Mouse (Mus musculus) cerebellum, adult 8-10 months (tissue): ENCODE data around the gene Ltc4s.

Source experiments
- DNase-seq: peaks from one replicate; pipeline ENCODE4 v3.0.0; 2022

The Ltc4s gene

GRCm38 (mm10) chr11:50238324-50238723 lies at the start of gene Ltc4s:
Gene Ltc4s, minus strand, starts transcription at chr11:50238616.
- no peak for DNase-seq

- DNase-seq, result no peak
Observed at GRCm38 (mm10) chr11:50286428-50286827, 48.0 kb upstream of the Ltc4s start.

- no peak for DNase-seq
Observed at GRCm38 (mm10) chr11:50285696-50286095, 47.3 kb upstream of the Ltc4s start.

DNA sequence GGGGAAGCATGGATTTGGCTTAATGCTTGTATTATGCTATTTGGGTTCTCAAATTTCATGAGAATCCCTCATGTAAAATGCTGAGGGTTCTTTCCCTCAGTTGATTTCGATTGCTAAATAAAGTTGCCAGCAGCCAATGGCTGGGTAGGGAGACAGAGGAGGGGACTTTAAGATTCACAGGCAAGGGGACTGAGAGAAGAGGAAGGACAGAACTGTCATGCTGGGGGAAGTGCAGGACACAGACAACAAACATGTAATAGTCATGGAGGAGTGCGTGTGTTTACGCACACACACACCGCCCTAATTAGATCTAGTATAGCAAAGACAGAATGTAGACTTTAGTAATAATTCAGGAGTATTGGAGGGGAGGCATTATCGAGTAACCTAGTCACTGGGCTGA lies 46.8 kb upstream of the Ltc4s start:
- DNase-seq, result no peak

GRCm38 (mm10) chr11:50280053-50280452 lies 41.6 kb upstream of the Ltc4s start:
- DNase-seq, result no peak

- no peak for DNase-seq
Observed at GRCm38 (mm10) chr11:50279005-50279404, 40.6 kb upstream of the Ltc4s start.

DNA sequence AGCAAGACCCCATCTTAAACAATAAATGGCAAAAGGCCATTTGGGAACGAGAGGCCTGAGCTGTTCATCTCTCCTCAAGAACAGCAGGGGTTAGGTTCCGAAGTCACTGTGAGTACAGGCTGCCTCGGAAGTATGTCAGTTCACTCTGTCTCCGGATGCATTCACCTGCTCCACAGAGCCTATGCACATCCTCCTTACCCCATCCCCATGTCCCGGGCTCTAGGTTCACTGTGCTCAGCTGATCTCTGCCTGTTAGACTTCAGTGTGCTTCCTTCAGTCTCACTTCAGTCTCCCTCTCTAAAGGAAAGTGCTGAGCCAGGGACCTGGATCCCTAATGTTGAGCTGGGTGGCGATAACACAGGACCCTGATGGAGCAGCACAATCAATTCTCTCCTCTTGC lies 39.3 kb upstream of the Ltc4s start:
- DNase-seq, result no peak

DNA sequence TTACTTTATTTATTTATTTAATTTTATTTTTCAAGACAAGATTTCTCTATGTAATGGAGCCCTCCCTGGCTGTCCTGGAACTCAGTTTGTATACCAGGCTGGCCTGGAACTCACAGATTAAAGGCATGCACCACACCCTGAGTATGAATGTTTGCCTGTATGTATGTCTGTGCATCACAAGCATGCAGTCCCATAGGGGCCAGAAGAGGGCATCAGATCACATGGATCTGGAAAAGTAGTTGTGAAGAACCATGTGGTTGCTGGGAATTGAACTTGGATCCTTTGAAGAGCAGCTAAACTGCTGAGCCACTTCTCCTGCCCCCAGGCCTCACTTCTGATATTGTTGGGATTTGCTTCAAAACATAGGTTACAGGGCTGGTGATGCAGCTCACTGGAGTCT lies 38.6 kb upstream of the Ltc4s start:
- no peak for DNase-seq

- no peak for DNase-seq
Observed at GRCm38 (mm10) chr11:50275568-50276151, 37.2 kb upstream of the Ltc4s start.

DNA sequence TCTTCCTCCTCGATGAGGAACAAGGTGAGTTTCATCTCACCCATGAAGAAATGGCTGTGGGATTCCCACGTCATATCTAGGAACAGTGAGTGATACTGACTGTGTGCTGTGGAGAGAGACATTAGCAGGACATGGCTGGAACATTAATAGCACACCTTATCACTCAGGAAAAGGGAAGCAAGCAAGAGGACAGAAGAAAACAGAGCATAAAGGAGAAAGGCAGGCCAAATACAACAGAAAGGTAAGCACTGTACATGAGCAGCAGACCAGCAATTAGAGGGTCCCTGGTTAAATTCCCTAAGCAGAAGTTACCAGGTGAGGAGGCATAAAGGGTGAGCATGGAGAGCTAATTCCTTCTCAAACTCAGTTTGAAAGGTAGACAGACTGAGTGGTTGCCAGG lies 36.7 kb upstream of the Ltc4s start:
- no peak for DNase-seq

GRCm38 (mm10) chr11:50272819-50273218 lies 34.4 kb upstream of the Ltc4s start:
- DNase-seq, result no peak

GRCm38 (mm10) chr11:50269885-50270284 lies 31.5 kb upstream of the Ltc4s start:
- DNase-seq, result no peak

- no peak for DNase-seq
Observed at GRCm38 (mm10) chr11:50269163-50269562, 30.7 kb upstream of the Ltc4s start.

DNA sequence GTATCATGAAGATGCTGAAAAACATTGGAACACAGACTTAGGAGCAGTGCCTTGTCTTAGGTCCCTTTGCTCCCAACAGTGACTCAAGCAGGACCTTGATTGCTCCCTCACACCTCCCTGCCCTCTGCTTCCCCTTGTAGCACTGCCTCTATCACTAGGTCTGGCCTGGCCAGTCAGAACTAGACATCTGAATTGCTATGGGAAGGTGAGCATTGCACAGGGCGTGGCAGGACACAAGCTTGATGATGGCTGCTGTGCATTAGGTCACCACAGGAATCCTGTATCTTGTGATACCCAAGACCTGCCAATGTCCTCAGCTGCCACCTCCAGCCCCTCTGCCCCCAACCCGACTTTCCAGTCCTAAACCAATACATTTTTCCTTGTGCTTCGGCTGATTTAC lies 28.6 kb upstream of the Ltc4s start:
- DNase-seq, result no peak

DNA sequence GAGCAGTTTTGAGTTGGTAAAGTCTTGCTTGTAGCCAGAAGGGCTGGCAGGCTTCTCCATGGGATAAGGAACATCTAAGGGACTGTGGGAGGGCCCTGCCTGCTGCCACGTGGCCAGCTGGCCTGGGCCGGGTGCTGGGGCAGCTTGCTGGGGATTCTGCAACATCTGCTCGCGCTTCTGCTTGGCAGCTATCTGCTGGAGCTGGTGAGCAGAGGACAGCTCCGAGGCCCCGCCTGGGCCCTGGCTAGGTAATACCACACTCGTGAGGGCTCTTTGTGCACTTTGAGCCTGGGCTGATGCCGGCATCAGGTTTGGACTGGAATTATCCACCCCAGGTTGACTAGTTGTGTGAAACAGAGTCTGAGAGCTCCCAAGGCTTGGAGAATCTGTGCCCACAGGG lies 27.5 kb upstream of the Ltc4s start:
- no peak for DNase-seq

- DNase-seq, result no peak
Observed at GRCm38 (mm10) chr11:50263198-50263597, 24.8 kb upstream of the Ltc4s start.

DNA sequence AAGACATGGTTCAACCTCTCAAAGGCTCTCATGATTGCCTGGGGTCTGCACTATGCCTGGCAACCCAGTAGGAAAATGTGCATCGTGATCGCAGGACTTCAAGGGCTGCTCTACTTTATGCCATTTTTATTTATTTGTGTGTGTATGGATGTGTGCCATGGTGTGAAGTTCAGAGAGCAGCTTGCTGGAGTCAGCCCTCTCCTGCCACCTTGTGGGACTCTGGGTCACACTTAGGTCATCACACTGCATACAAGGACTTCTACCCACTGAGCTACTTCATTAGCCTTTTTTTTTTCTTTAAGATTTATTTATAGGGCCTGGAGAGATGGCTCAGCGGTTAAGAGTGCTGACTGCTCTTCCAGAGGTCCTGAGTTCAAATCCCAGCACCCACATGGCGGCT lies 23.6 kb upstream of the Ltc4s start:
- DNase-seq, result no peak

DNA sequence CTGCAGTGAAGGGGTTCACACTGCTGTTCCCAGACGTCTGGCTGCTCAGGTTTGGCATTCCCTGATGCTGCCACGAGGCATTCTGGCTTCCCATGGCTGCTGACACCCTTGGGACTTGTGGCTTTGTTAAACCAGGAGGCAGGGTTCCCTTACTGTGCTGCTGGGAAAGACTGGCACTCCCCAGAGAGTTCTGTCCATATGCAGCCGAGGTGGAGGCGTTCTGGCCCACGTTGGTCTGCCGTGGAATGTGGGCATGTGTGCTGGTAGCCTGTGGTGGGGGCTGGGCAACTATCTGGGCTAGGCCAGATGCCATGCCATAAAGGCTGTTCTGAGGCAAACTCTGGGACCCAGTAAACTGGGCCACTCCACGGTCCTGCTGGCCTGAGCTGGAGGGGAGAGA lies 19.9 kb upstream of the Ltc4s start:
- DNase-seq, result no peak

GRCm38 (mm10) chr11:50256615-50257014 lies 18.2 kb upstream of the Ltc4s start:
- DNase-seq, result no peak

DNA sequence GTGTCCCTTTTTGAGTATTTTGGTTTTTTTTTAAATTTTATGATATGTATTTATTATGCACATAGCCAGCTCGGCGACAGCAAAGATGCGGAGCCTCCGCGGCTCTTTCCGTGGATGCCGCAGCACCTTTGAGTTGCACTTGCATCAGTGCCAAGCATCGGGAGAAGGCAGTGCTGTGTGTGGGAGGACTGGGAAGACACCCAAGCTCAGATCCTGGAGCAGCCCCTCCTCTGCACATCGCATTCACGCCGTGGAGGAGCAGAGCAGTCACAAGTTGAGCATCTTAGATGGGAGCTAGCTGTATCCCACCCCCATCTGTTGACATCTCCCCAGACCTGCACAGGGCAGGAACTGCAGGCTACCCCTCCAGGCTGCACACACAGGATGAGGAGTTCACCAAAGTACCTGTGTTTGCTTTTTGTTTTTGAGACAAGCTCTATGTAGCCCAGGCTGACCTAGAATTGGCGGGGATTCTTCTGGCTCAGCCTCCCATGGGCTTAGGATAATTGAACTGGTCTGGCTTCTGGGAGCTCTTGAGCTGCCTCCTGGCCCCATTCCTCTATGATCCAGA lies 15.7 kb upstream of the Ltc4s start:
- DNase-seq, result no peak

GRCm38 (mm10) chr11:50253393-50253792 lies 15.0 kb upstream of the Ltc4s start:
- DNase-seq, result no peak

DNA sequence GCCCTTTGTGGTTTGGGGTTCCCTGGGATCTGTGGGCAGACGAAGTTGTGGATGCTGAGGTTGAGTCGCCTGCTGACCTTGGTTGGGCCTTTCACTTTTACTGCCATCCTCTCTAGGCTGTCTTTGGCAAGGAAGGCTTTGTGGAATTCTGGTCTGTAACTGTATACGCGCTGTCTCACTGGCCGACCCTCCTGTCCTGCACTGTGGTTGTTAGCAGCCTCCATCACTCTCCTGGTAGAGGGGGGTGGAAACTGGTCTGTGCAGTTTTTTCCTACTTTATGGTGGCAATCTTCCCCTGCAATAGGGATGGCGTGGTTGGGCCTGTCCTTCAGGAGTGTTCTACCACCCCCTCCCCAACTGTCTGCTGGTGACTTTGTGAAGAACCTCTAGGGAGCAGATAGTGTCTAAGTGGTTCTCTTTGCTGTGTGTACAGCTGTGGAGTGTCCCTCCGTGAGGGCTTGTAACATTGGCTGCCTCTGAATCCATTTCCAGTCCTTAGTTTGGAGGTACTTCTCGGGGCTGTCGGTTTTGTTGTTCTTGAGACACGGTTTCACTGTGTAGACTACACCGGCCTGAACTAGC lies 14.4 kb upstream of the Ltc4s start:
- DNase-seq, result no peak

DNA sequence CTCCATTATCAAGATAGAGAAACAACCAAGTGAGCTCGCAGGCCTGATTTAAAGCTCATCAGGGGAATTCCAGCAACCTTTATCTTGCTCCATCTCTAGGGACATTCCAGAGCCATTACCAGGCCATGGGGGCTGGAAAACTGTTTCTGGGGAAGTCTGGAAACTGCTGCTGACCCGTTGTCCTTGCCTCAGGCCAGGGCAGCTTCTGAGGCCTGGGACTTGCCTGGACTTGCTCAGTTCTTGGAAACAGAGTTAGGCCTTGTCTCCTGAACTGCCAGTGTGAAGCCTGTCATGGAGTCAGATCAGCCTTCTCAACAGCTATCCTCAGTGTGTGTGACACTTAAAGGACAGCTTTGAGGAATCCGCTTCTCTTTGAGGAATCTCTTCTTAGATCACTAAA lies 13.8 kb upstream of the Ltc4s start:
- DNase-seq, result no peak

DNA sequence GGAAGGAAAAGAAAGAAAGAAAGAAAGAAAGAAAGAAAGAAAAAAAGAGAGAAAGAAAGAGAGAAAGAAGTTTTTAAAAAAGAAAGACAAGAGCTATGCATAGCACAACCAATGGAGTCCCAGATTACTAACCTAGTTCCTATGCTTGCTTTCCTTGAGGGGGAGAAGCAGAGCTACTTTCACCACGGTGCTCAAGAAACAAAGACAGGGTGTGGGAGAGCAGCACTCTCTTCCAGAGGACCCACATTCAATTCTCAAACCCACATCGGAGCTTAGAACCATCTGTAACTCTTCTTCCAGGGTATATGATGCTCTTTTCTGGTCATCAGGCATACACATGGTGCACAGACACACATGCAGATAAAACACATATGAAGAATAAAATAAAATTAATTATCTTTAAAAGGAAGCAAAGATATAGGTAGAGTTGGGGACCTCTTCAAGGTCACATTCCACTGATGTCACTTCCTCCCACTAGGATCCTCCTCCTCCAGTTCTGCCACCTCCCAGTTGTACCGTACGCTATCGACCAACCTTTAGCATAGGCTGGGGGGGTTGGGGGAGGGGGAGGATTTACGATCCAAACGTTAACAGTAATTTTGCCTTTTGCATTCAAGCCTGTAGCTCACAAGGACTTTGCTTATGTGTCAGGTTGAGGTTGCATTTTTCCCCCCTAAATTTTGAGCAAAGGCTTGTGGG lies 10.2 kb upstream of the Ltc4s start:
- DNase-seq, result no peak
